In the genomic region with DNA sequence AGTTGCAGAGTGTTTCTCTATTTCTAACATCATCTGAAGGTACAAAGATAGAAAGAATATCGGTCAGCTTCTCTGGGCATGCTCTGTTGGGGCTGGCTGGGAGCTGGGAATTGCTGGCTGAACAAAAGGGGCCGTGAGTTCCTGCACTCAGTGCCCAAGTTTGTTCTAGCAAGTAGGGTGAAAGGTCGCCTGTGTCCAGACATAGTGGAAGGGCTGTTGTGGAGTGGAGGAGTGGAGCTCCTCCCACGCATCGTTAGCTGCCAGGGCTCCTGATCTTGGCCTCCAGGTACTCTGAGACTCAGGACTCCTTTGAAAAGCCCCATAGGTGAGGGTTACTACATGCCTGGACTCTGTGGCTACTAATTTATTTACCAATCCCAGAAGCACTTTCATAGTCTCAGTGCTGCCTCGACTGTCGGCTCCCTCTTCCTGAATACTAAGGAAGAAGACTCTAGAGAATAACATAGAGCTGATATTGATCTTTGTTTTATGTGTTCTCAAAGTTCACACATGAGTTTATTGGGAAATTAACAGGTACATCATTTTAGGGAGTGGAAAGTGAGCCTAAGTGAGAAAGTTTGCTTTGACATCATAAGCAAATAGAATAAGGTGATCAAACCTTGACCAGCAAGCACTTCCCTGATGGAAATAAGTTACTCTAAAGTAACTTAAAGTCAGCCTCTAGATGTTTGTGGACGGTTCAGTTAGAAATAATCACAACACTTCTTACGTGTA, we compare ENCODE assay signal across 22 mouse cellular contexts. TPM values are rescaled to one million over a fixed set of nuclear protein-coding genes. Genes with fewer than 3 reads are reported as not detected.
DNase-seq lines count a peak whose midpoint lies in the region; ATAC-seq and TF ChIP-seq lines count a peak whose summit lies in the region.
"Had no signal": no experiment of that assay in that cellular context is flagged by ENCODE, and none has a peak within 500 bp of the region (broad histone marks: within the 10 kb centered on the region; RNA-seq: fewer than 3 reads in every experiment).

No protein-coding gene starts in this region.

- H3K4me1 ChIP-seq in embryonic facial prominence, embryonic 10.5 days, result peaks cover 9% of the 10 kb centered on the region
- 0 out of 2 replicates have a peak, but pooled peaks cover 9% of the 10 kb centered on the region for H3K4me1 ChIP-seq in hindbrain, postnatal 0 days (ENCODE audit: insufficient read depth, low read length)
- H3K4me1 ChIP-seq: midbrain, embryonic 12.5 days; neural tube, embryonic 12.5 days had no signal

- no peak overlapping the region for H3K9ac ChIP-seq in hindbrain, postnatal 0 days (replicated peaks; ENCODE audit: low read length)
- H3K9ac ChIP-seq: hindbrain, embryonic 14.5 days; limb, embryonic 13.5 days; midbrain, embryonic 12.5 days; neural tube, embryonic 12.5 days had no signal

- no peak overlapping the region for H3K4me3 ChIP-seq in embryonic facial prominence, embryonic 10.5 days
- no peak overlapping the region for H3K4me3 ChIP-seq in hindbrain, postnatal 0 days (ENCODE audit: low read length)
- H3K4me3 ChIP-seq: limb, embryonic 13.5 days; midbrain, embryonic 12.5 days; neural tube, embryonic 12.5 days had no signal

- no peak overlapping the region for H3K4me2 ChIP-seq in hindbrain, postnatal 0 days (ENCODE audit: low read depth, low read length)
- H3K4me2 ChIP-seq: hindbrain, embryonic 14.5 days; limb, embryonic 13.5 days; midbrain, embryonic 12.5 days; neural tube, embryonic 12.5 days had no signal

- no peak for TF ChIP-seq CTCF in hindbrain, postnatal 0 days (IDR thresholded peaks at IDR 0.05; ENCODE audit: low read depth)

- peak; percentile 49 for DNase-seq in kidney, adult 18-20 months
- DNase-seq in kidney, postnatal 10 days, result no peak
- no peak for DNase-seq in embryonic facial prominence, embryonic 10.5 days (ENCODE audit: low spot score)
- peak; percentile 72 for DNase-seq in kidney, adult 9 months
- peak; percentile 60 for DNase-seq in large intestine, adult 2 months (ENCODE audit: low read depth, low spot score)
- no peak for DNase-seq in thymus, postnatal 4 days
- DNase-seq in hindbrain, postnatal 0 days (ENCODE audit: low spot score), result no peak
- DNase-seq: adrenal gland, adult 8-10 months; B cell, adult 2 months; cerebellum, adult 9-11 months; gastrocnemius, postnatal 10 days; heart, adult 18-20 months; heart, postnatal 36 days; right cerebral cortex, postnatal 4 days had no signal

- ATAC-seq in activated CD4-positive, CD25-positive, alpha-beta regulatory T cell, adult 4 months, result no peak
- no peak for ATAC-seq in hindbrain, postnatal 0 days

- peak overlapping the region; percentile 35 for H3K27ac ChIP-seq in embryonic facial prominence, embryonic 10.5 days (replicated peaks)
- no peak overlapping the region for H3K27ac ChIP-seq in hindbrain, postnatal 0 days
- H3K27ac ChIP-seq: hindbrain, embryonic 14.5 days; limb, embryonic 13.5 days; midbrain, embryonic 12.5 days; neural tube, embryonic 12.5 days had no signal

- H3K36me3 ChIP-seq in embryonic facial prominence, embryonic 10.5 days (replicated peaks), result peaks cover 15% of the 10 kb centered on the region
- H3K36me3 ChIP-seq in hindbrain, postnatal 0 days (ENCODE audit: insufficient read depth, low read length), result peaks cover 7% of the 10 kb centered on the region; the same call in 1 of the 2 replicates

- no peaks in the 10 kb centered on the region for H3K9me3 ChIP-seq in embryonic facial prominence, embryonic 10.5 days
- no peaks in the 10 kb centered on the region for H3K9me3 ChIP-seq in hindbrain, postnatal 0 days (ENCODE audit: low read length)
- H3K9me3 ChIP-seq: limb, embryonic 13.5 days; midbrain, embryonic 12.5 days; neural tube, embryonic 12.5 days had no signal

- WGBS in embryonic facial prominence, embryonic 10.5 days, result 70% methylated on average over 9 of the region's 9 CpGs
- WGBS in large intestine, adult 2 months, result 32% methylated on average over 9 of the region's 9 CpGs
- WGBS in hindbrain, postnatal 0 days, result 82% methylated on average over 9 of the region's 9 CpGs

- H3K27me3 ChIP-seq in embryonic facial prominence, embryonic 10.5 days (replicated peaks; ENCODE audit: low read depth, poor library complexity, severe bottlenecking), result no peaks in the 10 kb centered on the region
- H3K27me3 ChIP-seq in hindbrain, postnatal 0 days (ENCODE audit: insufficient read depth, low read length), result no peaks in the 10 kb centered on the region
- H3K27me3 ChIP-seq: limb, embryonic 13.5 days; midbrain, embryonic 12.5 days; neural tube, embryonic 12.5 days had no signal

RNA-seq across cellular contexts. Expression of gene Zfp750, which starts 8.5 kb away (rescaled TPM):
- 0.73 and 0.91 TPM in 2 replicates for polyA plus RNA-seq in embryonic facial prominence, embryonic 10.5 days (2016; fragmentation: Nextera tagmentation; extraction: Ambion mirVana)
- 0.02 TPM in 1 of 2 replicates, not detected in the other for polyA plus RNA-seq in large intestine, adult 2 months (2012; rRNA removed)
- under 1 TPM; 0.70 to 0.97 TPM for polyA plus RNA-seq in activated CD4-positive, CD25-positive, alpha-beta regulatory T cell, adult 4 months (2017; shearing (Covaris generic))
- 0.05 TPM in 1 of 2 replicates, not detected in the other for total RNA-seq in hindbrain, postnatal 0 days (2014; rRNA removed)
- polyA plus RNA-seq in hindbrain, postnatal 0 days (2015; fragmentation: Nextera tagmentation; extraction: Ambion mirVana), result 0.18 and 0.21 TPM in 2 replicates
- total RNA-seq: gastrocnemius, postnatal 10 days; heart, postnatal 36 days; left cerebral cortex, postnatal 10 days; monocyte, adult 5-6 weeks had no signal
- polyA plus RNA-seq: heart, embryonic 14.5 days had no signal

RNA-seq across cellular contexts. Expression of gene Tbcd, which starts 58.9 kb away (rescaled TPM):
- polyA plus RNA-seq in embryonic facial prominence, embryonic 10.5 days (2016; fragmentation: Nextera tagmentation; extraction: Ambion mirVana), result 55.0 and 57.7 TPM in 2 replicates
- 56.3 and 59.9 TPM in 2 replicates for polyA plus RNA-seq in large intestine, adult 2 months (2012; rRNA removed)
- polyA plus RNA-seq in activated CD4-positive, CD25-positive, alpha-beta regulatory T cell, adult 4 months (2017; shearing (Covaris generic)), result 10 to 100 TPM; 24.3 to 26.2 TPM
- 102 and 110 TPM in 2 replicates for total RNA-seq in hindbrain, postnatal 0 days (2014; rRNA removed)
- 55.6 and 57.1 TPM in 2 replicates for polyA plus RNA-seq in hindbrain, postnatal 0 days (2015; fragmentation: Nextera tagmentation; extraction: Ambion mirVana)

Comparison
In these comparisons a context has a peak if more than half of its experiments do, and no peak if none do; other contexts are left out.
1. DNase-seq: peak in kidney, adult 18-20 months (single experiment), kidney, adult 9 months (single experiment) and large intestine, adult 2 months (single experiment); none in kidney, postnatal 10 days (single experiment), embryonic facial prominence, embryonic 10.5 days (single experiment), thymus, postnatal 4 days (single experiment) and hindbrain, postnatal 0 days (single experiment).